Mouse (Mus musculus) kidney, embryonic 16.5 days (tissue): ENCODE measurements around the gene Def8. TPM values are rescaled to one million over a fixed set of nuclear protein-coding genes. Genes with fewer than 3 reads are reported as not detected.

Source experiments
- ATAC-seq: fragments of 200-750 bp; cut with Nextera tagmentation; 2 replicates; pipeline ENCODE4 v1.8.0; 2017; ENCODE audit warnings: moderate TSS enrichment; ENCODE audit not compliant: low FRiP score, low TSS enrichment
- H3K27ac ChIP-seq: fragments of 300-500 bp; sonication (generic); 2 replicates; pipeline ENCODE4 v1.5.1; 2014; ENCODE audit warnings: low read length
- H3K27me3 ChIP-seq: fragments of 300-500 bp; sonication (generic); 2 replicates; pipeline ENCODE4 v1.6.1; 2014; ENCODE audit warnings: low read length, control low read depth, mixed read lengths; ENCODE audit not compliant: insufficient read depth
- H3K36me3 ChIP-seq: fragments of 300-500 bp; sonication (generic); 2 replicates; pipeline ENCODE4 v1.6.1; 2014; ENCODE audit warnings: low read length, control low read depth, mixed read lengths; ENCODE audit not compliant: insufficient read depth
- H3K4me1 ChIP-seq: fragments of 300-500 bp; sonication (generic); 2 replicates; pipeline ENCODE4 v1.6.1; 2014; ENCODE audit warnings: low read length, control low read depth, mixed read lengths; ENCODE audit not compliant: insufficient read depth
- H3K4me2 ChIP-seq: fragments of 300-500 bp; sonication (generic); replicated peaks from 2 replicates; pipeline ENCODE4 v1.6.1; 2014; ENCODE audit warnings: low read depth, low read length
- H3K4me3 ChIP-seq: fragments of 300-500 bp; sonication (generic); 2 replicates; pipeline ENCODE4 v1.5.1; 2014; ENCODE audit warnings: mild to moderate bottlenecking, low read length
- H3K9ac ChIP-seq: fragments of 300-500 bp; sonication (generic); replicated peaks from 2 replicates; pipeline ENCODE4 v1.6.1; 2014; ENCODE audit warnings: low read length
- H3K9me3 ChIP-seq: fragments of 300-500 bp; sonication (generic); 2 replicates; pipeline ENCODE4 v1.6.1; 2016; ENCODE audit warnings: low read length, control low read depth
- WGBS: fragments of 180-500 bp; shearing (Covaris S2); extraction: QIAGEN DNeasy Blood & Tissue Kit; methylation state at CpG from one replicate; pipeline ENCODE4 v1.1.7; 2014; 5-methylcytosine and 5-hydroxymethylcytosine counted together
- polyA plus RNA-seq: library from polyadenylated mRNA; unstranded; fragments of >200 nt; fragmentation: Nextera tagmentation; extraction: Ambion mirVana; gene quantifications from 2 replicates; pipeline ENCODE4 v1.2.1, GENCODE M21; 2015

The Def8 gene
- polyA plus RNA-seq, 1 experiment from 2014 or later, result 44.4 TPM

DNA sequence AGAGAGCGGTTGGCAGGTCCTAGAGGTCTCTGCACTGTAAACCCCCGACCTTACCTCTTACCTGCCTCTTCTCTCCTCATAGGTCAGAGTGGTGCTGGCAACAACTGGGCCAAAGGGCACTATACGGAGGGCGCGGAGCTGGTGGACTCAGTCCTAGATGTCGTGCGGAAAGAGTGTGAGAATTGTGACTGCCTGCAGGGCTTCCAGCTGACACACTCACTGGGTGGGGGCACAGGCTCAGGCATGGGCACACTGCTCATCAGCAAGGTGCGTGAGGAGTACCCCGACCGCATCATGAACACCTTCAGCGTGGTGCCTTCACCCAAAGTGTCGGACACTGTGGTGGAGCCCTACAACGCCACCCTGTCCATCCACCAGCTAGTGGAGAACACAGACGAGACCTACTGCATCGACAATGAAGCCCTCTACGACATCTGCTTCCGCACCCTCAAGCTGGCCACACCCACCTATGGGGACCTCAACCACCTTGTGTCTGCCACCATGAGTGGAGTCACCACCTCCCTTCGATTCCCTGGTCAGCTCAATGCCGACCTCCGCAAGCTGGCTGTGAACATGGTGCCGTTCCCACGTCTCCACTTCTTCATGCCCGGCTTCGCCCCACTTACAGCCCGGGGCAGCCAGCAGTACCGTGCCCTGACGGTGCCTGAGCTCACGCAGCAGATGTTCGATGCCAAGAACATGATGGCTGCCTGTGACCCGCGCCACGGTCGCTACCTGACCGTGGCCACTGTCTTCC is 2.6 kb upstream of the Def8 start:
- peak; percentile 15; the same call in 1 of the 2 replicates for ATAC-seq
- Histone ChIP-seq H3K9ac (no peak overlapping the region), H3K4me2 (no peak overlapping the region), H3K27me3 (no peaks in the 10 kb centered on the region), H3K4me3 (no peak overlapping the region), H3K36me3 (no peaks in the 10 kb centered on the region), H3K4me1 (no peaks in the 10 kb centered on the region), H3K9me3 (no peaks in the 10 kb centered on the region), H3K27ac (no peak overlapping the region)
- WGBS, result 92% methylated on average over 34 of the region's 34 CpGs

DNA sequence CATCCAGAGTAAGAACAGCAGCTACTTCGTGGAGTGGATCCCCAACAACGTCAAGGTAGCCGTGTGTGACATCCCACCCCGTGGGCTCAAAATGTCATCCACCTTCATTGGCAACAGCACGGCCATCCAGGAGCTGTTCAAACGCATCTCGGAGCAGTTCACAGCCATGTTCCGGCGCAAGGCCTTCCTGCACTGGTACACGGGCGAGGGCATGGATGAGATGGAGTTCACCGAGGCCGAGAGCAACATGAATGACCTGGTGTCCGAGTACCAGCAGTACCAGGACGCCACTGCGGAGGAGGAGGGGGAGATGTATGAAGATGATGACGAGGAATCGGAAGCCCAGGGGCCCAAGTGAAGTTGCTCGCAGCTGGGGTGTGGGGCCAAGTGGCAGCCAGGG is 2.0 kb upstream of the Def8 start:
- ATAC-seq, result no peak
- Histone ChIP-seq H3K4me2 (no peak overlapping the region), H3K4me3 (no peak overlapping the region), H3K27ac (no peak overlapping the region), H3K9me3 (peaks cover 2% of the 10 kb centered on the region), H3K9ac (no peak overlapping the region), H3K4me1 (no peaks in the 10 kb centered on the region), H3K36me3 (no peaks in the 10 kb centered on the region), H3K27me3 (no peaks in the 10 kb centered on the region)
- 86% methylated on average over 19 of the region's 19 CpGs for WGBS

DNA sequence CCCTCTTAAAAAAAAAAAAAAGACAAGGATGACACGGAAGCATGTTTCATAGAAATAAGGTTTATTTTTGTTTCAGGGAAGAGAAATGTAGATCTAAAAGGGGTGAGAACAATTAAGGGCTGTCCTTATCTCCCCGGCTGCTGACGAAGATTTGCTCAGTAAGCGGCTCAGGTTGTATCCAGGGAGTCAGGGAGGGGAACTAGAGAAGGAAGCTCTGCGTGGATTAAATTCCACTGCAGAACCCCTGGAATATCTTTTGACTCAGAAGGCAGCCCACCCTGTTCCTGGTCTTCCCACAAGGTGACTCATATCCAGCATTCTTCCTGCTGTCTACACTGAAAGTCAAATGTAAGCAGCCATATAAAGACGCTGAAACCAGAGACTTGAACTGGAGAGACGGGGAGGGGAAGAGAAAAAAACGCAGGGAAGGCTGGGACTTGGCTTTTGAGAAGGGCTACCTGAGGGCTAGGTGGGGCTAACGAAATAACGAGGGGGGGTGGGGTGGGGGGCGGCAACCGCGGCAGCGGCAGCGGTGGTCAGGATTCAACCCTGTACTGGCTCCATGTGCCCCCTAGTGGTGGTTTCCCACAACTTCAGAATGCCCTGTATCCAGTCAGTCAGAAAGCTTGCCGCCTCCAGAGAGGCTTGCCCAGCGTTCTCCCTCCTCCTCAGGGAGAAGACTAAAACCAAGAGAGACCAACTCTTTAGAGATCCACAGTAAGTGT is 1.1 kb upstream of the Def8 start:
- Histone ChIP-seq H3K4me2 (peak overlapping the region; percentile 49), H3K9ac (no peak overlapping the region), H3K27ac (no peak overlapping the region), H3K4me3 (peak overlapping the region; percentile 29), H3K27me3 (no peaks in the 10 kb centered on the region), H3K36me3 (0 out of 2 replicates have a peak, but pooled peaks cover 5% of the 10 kb centered on the region), H3K9me3 (peaks cover 11% of the 10 kb centered on the region), H3K4me1 (no peaks in the 10 kb centered on the region)
- 13% methylated on average over 16 of the region's 17 CpGs for WGBS
- no peak for ATAC-seq

DNA sequence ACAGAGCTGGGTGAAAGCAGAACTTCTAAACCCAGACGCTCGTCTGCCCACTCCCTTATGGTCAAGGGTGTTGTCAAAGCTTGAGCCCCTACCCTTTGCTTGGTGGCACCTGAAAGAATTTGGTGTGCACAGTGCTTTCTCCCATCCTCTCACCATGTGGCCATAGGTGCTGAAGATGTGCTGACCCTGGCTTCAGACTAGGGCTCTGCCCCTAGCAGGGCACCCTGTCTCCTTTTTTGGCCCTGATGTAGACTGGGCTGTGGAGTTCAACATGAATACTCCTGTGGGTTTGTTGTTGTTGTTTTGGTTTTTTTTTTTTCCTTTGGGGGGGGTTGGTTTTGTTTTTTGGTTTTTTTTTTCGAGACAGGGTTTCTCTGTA is 557 bp upstream of the Def8 start:
- Histone ChIP-seq H3K4me2 (no peak overlapping the region), H3K9me3 (peaks cover 17% of the 10 kb centered on the region), H3K27ac (no peak overlapping the region), H3K27me3 (no peaks in the 10 kb centered on the region), H3K9ac (no peak overlapping the region), H3K4me3 (no peak overlapping the region), H3K36me3 (peaks cover 8% of the 10 kb centered on the region; the same call in 1 of the 2 replicates), H3K4me1 (no peaks in the 10 kb centered on the region)
- WGBS, result 22% methylated on average over 3 of the region's 3 CpGs
- ATAC-seq, result no peak

DNA sequence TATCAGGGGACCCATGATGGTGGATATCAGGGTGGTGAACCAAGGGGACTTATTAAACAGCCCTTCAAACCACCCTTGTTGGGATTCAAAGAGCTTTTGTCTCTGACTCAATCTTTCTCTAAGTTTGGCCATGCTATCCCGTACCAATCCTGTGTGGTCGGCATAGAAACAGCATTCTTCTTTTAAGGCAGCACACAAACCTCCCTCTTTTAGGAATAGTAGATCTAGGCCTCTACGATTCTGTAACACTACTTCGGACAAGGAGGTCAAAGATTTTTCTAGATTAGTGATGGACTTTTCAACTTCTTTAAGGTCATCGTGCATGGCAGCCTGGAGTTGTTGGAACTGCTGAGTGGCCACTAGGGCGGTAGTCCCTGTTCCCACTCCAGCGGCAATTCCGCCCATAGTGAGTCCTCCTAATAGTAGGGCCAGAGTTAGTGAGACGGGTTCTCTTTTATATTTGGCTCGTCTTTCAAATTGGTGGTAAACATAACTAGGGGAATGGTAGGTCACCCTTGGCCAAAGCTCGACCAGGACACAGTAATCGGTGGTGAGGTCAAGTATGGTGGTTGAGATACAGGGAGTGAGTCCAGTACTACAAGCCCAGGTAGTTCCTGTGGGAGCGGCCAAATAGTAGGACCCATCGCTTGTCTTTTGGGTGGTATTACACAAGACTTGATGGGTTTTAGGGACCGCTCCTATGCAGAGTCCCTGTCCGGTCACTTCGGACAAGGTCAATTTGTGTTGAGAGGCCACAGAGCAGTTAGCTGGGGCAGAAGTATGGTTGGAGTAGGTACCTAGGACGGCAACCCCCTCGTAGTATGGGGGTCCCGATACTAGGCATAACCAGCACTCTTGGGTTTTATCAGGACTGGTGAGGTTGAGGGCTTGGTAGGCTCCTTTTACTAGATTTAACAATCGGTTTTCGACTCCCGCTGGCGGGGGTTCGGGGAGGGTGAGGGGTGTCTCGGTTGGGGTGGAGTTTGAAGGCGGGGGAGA is 3.5 kb downstream of the Def8 start:
- no peak for ATAC-seq

DNA sequence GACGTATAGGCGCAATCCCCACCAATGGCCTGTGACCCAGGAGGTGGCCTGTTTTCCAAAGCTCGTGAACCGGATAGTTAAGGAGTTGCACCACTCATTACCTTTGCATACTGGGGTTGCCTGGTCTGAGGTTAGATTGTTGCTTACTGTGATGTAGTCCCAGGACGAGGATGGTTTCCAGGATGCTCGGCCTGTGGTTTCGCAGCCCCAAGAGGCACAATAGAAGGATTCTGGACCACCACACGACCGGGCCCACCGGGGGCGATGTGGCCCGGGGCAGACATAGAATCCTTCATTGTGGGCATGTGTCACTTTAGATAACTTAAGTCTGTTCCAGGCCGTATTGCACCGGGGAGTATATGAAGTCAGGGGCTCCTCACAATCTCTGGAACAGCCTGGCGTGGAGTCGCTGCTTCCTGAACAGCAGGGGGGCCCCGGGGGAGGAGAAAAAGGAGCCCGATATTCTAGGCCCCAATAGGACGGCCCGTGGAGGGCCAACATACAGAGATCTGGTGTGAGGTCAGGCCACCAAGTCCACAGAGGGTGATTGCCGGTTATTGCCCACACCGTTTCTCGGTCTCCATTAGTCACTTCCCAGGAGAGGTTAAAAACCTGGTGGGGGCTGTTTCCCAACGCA is 4.4 kb downstream of the Def8 start:
- Histone ChIP-seq H3K36me3 (peaks cover 14% of the 10 kb centered on the region; the same call in 1 of the 2 replicates), H3K4me2 (no peak overlapping the region), H3K4me3 (no peak overlapping the region), H3K27ac (no peak overlapping the region), H3K4me1 (no peaks in the 10 kb centered on the region), H3K9me3 (peaks cover 52% of the 10 kb centered on the region), H3K27me3 (no peaks in the 10 kb centered on the region), H3K9ac (no peak overlapping the region)
- no peak for ATAC-seq
- 95% methylated on average over 24 of the region's 24 CpGs for WGBS

More for the DNA sequence above, 3.5 kb downstream of the Def8 start:
- no peak overlapping the region for H3K9ac ChIP-seq
- H3K4me1 ChIP-seq, result no peaks in the 10 kb centered on the region
- 97% methylated on average over 27 of the region's 27 CpGs for WGBS
- no peak overlapping the region for H3K4me2 ChIP-seq
- peaks cover 14% of the 10 kb centered on the region; the same call in 1 of the 2 replicates for H3K36me3 ChIP-seq
- no peak overlapping the region for H3K27ac ChIP-seq
- no peak overlapping the region for H3K4me3 ChIP-seq
- peaks cover 44% of the 10 kb centered on the region for H3K9me3 ChIP-seq
- H3K27me3 ChIP-seq, result no peaks in the 10 kb centered on the region

DNA sequence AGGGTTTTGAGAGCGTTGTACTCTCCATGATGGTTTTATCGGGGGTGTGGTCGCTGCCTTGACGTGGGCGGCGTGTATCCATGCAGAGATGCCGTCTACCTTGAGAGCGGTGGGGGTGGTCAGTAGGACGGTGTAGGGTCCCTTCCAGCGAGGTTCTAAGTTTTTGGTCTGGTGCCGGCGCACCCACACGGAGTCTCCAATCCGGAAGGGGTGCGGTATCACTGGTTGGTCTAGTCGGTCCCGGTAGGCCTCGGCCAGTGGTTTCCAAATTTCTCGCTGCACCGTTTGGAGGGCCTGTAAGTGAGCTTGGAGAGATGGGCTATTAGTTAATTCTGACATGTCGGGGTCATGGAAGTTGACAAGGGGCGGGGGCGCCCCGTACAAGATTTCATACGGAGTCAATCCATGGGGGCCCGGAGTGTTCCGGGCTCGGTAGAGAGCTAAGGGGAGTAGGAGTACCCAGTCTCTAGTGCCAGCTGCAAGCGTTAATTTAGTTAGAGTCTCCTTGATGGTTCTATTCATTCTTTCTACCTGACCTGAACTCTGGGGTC is 5.1 kb downstream of the Def8 start:
- Histone ChIP-seq H3K36me3 (peaks cover 14% of the 10 kb centered on the region; the same call in 1 of the 2 replicates), H3K27me3 (no peaks in the 10 kb centered on the region), H3K9me3 (peaks cover 57% of the 10 kb centered on the region), H3K4me1 (no peaks in the 10 kb centered on the region), H3K4me2 (no peak overlapping the region), H3K27ac (no peak overlapping the region), H3K4me3 (no peak overlapping the region), H3K9ac (no peak overlapping the region)
- ATAC-seq, result no peak
- 97% methylated on average over 28 of the region's 29 CpGs for WGBS

DNA sequence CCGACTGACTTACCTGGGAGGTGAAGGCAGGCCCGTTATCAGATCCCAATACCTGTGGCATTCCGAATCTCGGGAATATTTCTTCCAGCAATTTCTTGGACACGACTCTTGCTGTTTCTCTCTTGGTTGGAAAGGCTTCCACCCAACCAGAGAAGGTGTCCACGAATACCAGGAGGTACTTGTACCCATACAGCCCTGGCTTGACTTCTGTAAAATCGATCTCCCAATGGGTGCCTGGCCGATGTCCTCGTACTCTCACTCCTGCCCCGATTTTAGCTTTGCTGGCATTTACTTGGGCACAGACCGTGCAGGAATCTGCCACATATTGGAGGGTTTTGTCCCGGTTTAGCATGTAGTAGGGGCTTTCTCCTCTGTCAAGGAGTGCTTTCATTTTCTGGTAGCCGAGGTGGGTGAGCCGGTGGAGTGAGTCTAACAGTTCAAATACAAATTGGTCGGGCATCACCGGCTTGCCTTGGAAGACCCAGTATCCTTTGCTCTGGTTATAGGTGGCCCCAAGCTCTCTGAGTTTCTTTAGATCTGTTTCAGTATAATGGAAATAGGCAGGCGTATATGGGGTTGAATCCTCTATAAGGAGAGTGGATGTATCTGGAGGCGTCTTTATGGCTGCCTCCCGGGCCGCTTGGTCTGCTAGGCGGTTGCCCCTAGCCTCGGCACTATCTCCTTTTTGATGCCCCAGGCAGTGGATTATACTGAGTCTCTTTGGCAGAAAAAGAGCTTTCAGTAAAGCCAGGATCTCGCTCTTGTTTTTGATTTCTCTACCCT is 5.8 kb downstream of the Def8 start:
- Histone ChIP-seq H3K36me3 (peaks cover 14% of the 10 kb centered on the region; the same call in 1 of the 2 replicates), H3K27ac (no peak overlapping the region), H3K9me3 (peaks cover 60% of the 10 kb centered on the region), H3K4me1 (no peaks in the 10 kb centered on the region), H3K27me3 (no peaks in the 10 kb centered on the region), H3K4me3 (no peak overlapping the region), H3K9ac (no peak overlapping the region), H3K4me2 (no peak overlapping the region)
- WGBS, result 93% methylated on average over 23 of the region's 23 CpGs
- ATAC-seq, result no peak
